Mouse (Mus musculus) hindbrain, embryonic 14.5 days (tissue): ENCODE data around the gene Gal3st2. TPM values are rescaled to one million over a fixed set of nuclear protein-coding genes. Genes with fewer than 3 reads are reported as not detected.
"Not testable (repeated sequence)": the region's sequence is repeated elsewhere in the genome, so short reads cannot be mapped to it uniquely, and the experiment has no call there.

Source experiments
- ATAC-seq: fragments of 200-750 bp; cut with Nextera tagmentation; 2 replicates; pipeline ENCODE4 v1.8.0; 2017; ENCODE audit warnings: moderate number of reproducible peaks, mild to moderate bottlenecking, moderate TSS enrichment, moderate library complexity; ENCODE audit not compliant: low FRiP score
- DNase-seq: peaks from one replicate; pipeline ENCODE4 v3.0.0-alpha.2; 2015; ENCODE audit warnings: low spot score
- H3K27ac ChIP-seq: fragments of 300-500 bp; sonication (generic); 2 replicates; pipeline ENCODE4 v1.5.1; 2014; ENCODE audit warnings: mild to moderate bottlenecking, moderate library complexity
- H3K27me3 ChIP-seq: fragments of 300-500 bp; sonication (generic); 2 replicates; pipeline ENCODE4 v1.6.1; 2014; ENCODE audit warnings: mild to moderate bottlenecking, low read length, mixed read lengths; ENCODE audit not compliant: control insufficient read depth, insufficient read depth
- H3K36me3 ChIP-seq: fragments of 300-500 bp; sonication (generic); replicated peaks from 2 replicates; pipeline ENCODE4 v1.6.1; 2014; ENCODE audit not compliant: control insufficient read depth, insufficient read depth
- H3K4me1 ChIP-seq: fragments of 300-500 bp; sonication (generic); replicated peaks from 2 replicates; pipeline ENCODE4 v1.6.1; 2014; ENCODE audit warnings: antibody characterized with exemption, low read length, mixed read lengths; ENCODE audit not compliant: control insufficient read depth, insufficient read depth
- H3K4me2 ChIP-seq: fragments of 300-500 bp; sonication (generic); replicated peaks from 2 replicates; pipeline ENCODE4 v1.6.1; 2014; ENCODE audit warnings: mild to moderate bottlenecking, moderate library complexity
- H3K4me3 ChIP-seq: fragments of 300-500 bp; sonication (generic); replicated peaks from 2 replicates; pipeline ENCODE4 v1.5.1; 2014; ENCODE audit warnings: mild to moderate bottlenecking, low read length
- H3K9ac ChIP-seq: fragments of 300-500 bp; sonication (generic); 2 replicates; pipeline ENCODE4 v1.6.1; 2014
- H3K9me3 ChIP-seq: fragments of 300-500 bp; sonication (generic); 2 replicates; pipeline ENCODE4 v1.6.1; 2016; ENCODE audit warnings: low read length; ENCODE audit not compliant: control insufficient read depth
- WGBS: fragments of 180-500 bp; shearing (Covaris S2); extraction: QIAGEN DNeasy Blood & Tissue Kit; methylation state at CpG from one replicate; pipeline ENCODE4 v1.1.7; 2014; 5-methylcytosine and 5-hydroxymethylcytosine counted together
- polyA plus RNA-seq: library from polyadenylated mRNA; unstranded; fragments of >200 nt; fragmentation: Nextera tagmentation; extraction: Ambion mirVana; gene quantifications from 2 replicates; pipeline ENCODE4 v1.2.1, GENCODE M21; 2014

The Gal3st2 gene
- polyA plus RNA-seq, 1 experiment from 2014 or later = not detected

- DNase-seq, H3K27ac ChIP-seq, H3K4me2 ChIP-seq, H3K9ac ChIP-seq, H3K36me3 ChIP-seq, H3K9me3 ChIP-seq, ATAC-seq, H3K4me3 ChIP-seq, H3K27me3 ChIP-seq, H3K4me1 ChIP-seq: not testable (repeated sequence)
- 88% methylated on average over 3 of the region's 5 CpGs for WGBS
Measured at GRCm38 (mm10) chr1:93906690-93907089, 45.6 kb downstream of the Gal3st2 start.

DNA sequence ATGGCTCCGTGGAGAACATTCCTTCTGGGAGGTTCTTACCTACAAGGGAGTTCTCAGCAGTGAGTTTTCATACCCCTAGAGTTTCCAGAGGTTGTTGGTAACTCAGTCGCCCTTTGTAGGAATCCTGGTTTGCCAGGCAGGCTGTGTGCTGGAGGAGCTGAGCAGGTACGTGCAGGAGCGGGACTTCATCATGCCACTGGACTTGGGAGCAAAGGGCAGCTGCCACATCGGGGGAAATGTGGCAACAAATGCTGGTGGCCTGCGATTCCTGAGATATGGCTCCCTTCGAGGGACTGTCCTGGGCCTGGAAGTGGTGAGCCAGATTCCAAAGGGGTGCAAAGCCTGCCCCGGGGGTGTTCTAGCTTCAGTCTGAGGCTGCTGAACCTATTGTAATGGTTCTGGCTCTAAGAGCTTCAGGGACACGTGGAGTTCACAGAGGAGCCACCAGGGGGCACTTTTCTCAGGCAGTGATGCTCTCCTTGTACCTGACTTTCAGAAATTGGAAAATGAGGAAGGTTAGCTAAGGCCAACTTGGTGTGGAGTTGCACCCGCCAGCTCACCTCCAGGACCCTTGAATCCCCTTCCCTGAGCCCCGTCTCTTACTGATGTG lies 48.0 kb downstream of the Gal3st2 start:
- H3K4me3 ChIP-seq, H3K9me3 ChIP-seq, H3K9ac ChIP-seq, ATAC-seq, H3K4me2 ChIP-seq, H3K4me1 ChIP-seq, H3K36me3 ChIP-seq, H3K27ac ChIP-seq, DNase-seq, H3K27me3 ChIP-seq: not testable (repeated sequence)
- no CpG with 5 or more reads among the region's 11 CpGs for WGBS

DNA sequence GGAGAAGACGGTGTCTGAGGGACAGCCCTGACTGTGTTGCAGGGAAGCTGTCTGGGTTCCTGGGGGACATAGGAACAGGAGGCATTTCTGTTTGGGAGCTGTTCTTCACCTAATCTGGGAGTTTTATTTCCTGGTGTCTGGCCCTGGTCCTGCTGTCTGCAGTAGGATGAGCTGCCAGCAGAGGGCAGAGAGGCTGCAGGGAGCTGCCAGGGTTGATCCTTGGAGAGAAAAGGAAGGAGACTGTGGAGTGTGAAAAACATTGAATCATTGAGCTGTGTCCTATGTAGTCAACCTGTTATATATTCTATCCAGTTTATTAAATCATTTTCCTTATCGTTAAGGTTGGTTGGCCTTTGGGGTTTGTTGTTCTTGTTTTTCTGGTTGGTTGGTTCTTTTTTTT lies 50.8 kb downstream of the Gal3st2 start:
- ATAC-seq = peak; percentile 58; the same call in 1 of the 2 replicates
- not testable (repeated sequence) for H3K4me3 ChIP-seq, H3K9ac ChIP-seq, H3K4me2 ChIP-seq, DNase-seq, H3K4me1 ChIP-seq, H3K27ac ChIP-seq, H3K27me3 ChIP-seq, H3K36me3 ChIP-seq, H3K9me3 ChIP-seq
- no CpG with 5 or more reads among the region's 2 CpGs for whole genome bisulfite sequencing

GRCm38 (mm10) chr1:93917160-93917559 lies 56.1 kb downstream of the Gal3st2 start:
- not testable (repeated sequence) for H3K4me3 ChIP-seq, ATAC-seq, H3K27me3 ChIP-seq, H3K4me1 ChIP-seq, H3K4me2 ChIP-seq, H3K9me3 ChIP-seq, H3K9ac ChIP-seq, DNase-seq, H3K27ac ChIP-seq, H3K36me3 ChIP-seq
- WGBS = 83% methylated on average over 3 of the region's 3 CpGs

DNA sequence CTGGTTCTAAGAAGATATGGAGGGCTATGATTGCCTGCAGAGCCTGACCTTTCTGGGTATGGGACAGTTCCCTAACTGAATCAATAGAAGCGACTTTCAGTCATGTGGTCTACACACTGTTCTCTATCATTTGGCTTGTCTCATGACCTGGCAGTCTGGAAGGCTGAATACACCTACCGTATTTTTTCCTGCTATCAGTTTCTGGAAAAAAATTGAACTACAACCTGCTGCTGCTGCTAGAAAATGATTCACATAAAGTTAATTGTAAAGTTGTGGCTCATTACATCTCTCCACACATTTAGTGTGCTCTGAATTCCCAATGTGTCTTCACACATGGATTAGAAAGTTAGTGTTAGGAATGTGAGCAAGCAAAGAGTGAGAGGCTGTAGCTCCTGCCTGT lies 56.9 kb downstream of the Gal3st2 start, which contains the start of gene Gal3st2b:
Gene Gal3st2b (plus strand): TSS at position 301 of the 400 bp plus-strand sequence.
- not testable (repeated sequence) for H3K27ac ChIP-seq, ATAC-seq, H3K4me2 ChIP-seq, H3K27me3 ChIP-seq, H3K9me3 ChIP-seq, H3K4me1 ChIP-seq, DNase-seq, H3K9ac ChIP-seq, H3K36me3 ChIP-seq, H3K4me3 ChIP-seq
- 90% methylated on average over 2 of the region's 2 CpGs for WGBS

GRCm38 (mm10) chr1:93918775-93919174 lies 57.7 kb downstream of the Gal3st2 start:
- H3K9ac ChIP-seq, H3K9me3 ChIP-seq, H3K4me3 ChIP-seq, H3K4me1 ChIP-seq, H3K4me2 ChIP-seq, H3K36me3 ChIP-seq, H3K27ac ChIP-seq, H3K27me3 ChIP-seq, DNase-seq, ATAC-seq: not testable (repeated sequence)
- WGBS = 67% methylated on average over 1 of the region's 1 CpGs

DNA sequence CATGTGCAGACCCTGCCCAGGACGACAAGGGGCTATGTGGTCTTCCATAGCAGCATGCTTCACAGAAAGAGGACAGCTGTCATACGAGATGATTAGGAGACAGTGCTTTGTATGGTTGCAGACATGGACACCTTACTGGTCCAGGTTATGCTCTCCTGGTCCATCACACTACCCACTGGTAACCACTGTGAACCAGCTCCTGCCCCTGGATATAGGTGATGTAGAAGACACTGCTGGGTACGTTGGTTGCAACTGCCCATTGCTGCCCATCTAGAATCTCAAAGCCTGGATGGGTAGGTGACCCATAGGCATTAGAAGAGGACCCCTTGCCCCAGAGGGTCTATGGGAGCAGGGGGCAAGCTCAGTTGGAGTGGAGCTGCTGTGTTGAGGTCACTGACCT lies 58.2 kb downstream of the Gal3st2 start:
- H3K9me3 ChIP-seq, H3K27me3 ChIP-seq, ATAC-seq, DNase-seq, H3K9ac ChIP-seq, H3K27ac ChIP-seq, H3K4me1 ChIP-seq, H3K36me3 ChIP-seq, H3K4me3 ChIP-seq, H3K4me2 ChIP-seq: not testable (repeated sequence)
- 87% methylated on average over 3 of the region's 3 CpGs for WGBS

DNA sequence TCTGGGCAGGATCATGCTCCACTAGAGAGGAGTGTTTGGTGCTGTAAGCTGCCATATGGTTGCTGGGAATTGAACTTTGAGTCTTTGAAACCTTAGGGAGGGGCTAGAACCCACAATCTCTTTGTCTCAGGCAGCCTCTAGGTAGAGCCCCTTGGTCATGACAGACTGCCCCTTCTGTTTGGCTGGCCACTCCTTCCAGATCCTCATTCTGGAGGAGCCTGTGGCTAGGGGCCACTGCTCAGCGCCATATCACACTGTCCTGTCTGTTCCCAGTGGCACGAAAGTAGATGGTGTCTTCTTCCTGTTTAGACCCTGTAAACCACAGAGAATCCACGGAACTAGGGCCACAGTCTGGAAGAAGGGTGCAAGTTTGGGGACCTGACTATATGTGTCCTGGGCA lies 61.5 kb downstream of the Gal3st2 start:
- not testable (repeated sequence) for ATAC-seq, H3K27me3 ChIP-seq, H3K4me1 ChIP-seq, DNase-seq, H3K9ac ChIP-seq, H3K36me3 ChIP-seq, H3K27ac ChIP-seq, H3K9me3 ChIP-seq, H3K4me3 ChIP-seq, H3K4me2 ChIP-seq
- 94% methylated on average over 3 of the region's 3 CpGs for WGBS

- H3K4me3 ChIP-seq, H3K4me2 ChIP-seq, H3K27ac ChIP-seq, ATAC-seq, DNase-seq, H3K9me3 ChIP-seq, H3K9ac ChIP-seq, H3K27me3 ChIP-seq, H3K36me3 ChIP-seq, H3K4me1 ChIP-seq: not testable (repeated sequence)
- WGBS = 58% methylated on average over 2 of the region's 2 CpGs
Measured at GRCm38 (mm10) chr1:93923098-93923497, 62.0 kb downstream of the Gal3st2 start.
